Mouse (Mus musculus): ENCODE results near the gene Bnipl. TPM values are rescaled to one million over a fixed set of nuclear protein-coding genes. Genes with fewer than 3 reads are reported as not detected.

The Bnipl gene
- polyA plus RNA-seq, 1 experiment = 4.1 TPM

DNA sequence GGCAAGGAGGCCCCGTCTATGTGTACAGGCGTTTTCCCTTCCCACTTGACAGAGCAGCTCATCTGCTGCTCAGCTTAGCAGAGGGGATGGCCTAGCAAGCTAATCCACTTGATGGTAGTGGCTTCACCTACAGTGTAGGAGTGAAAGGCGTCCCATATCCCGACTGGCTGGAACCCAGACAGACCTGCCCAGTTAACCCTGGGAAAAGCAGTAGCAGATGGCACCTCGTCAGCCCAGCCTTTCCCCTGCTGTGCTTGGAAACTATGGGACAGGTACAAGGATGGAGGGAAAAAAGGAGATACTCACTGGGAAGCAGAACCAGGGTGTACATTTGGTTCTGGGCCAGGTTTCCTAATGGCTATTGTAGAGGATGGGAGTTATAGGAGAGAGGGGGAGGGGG lies 632 bp downstream of the Bnipl start:
- Histone ChIP-seq H3K27ac (ENCODE audit: insufficient read depth, low read length) (peak overlapping the region; percentile 57; the same call in 1 of the 2 replicates), H3K27me3 (ENCODE audit: control insufficient read depth, insufficient read depth, low read length, poor library complexity, severe bottlenecking) (no peaks in the 10 kb centered on the region), H3K9ac (ENCODE audit: low read depth, poor library complexity, severe bottlenecking) (no peak overlapping the region), H3K4me1 (ENCODE audit: control insufficient read depth, insufficient read depth, low read length) (no peaks in the 10 kb centered on the region), H3K9me3 (replicated peaks; ENCODE audit: control insufficient read depth, insufficient read depth, low read length, poor library complexity, severe bottlenecking) (no peaks in the 10 kb centered on the region), H3K36me3 (ENCODE audit: control insufficient read depth, insufficient read depth, low read length, poor library complexity, severe bottlenecking) (peaks cover 10% of the 10 kb centered on the region), H3K4me3 (ENCODE audit: low read depth, low read length) (no peak overlapping the region)
- TF ChIP-seq POLR2A (IDR thresholded peaks at IDR 0.05; ENCODE audit: insufficient read depth, low read length) (no peak), CTCF (IDR thresholded peaks at IDR 0.05; ENCODE audit: low read depth, low read length) (no peak), EP300 (IDR thresholded peaks at IDR 0.05; ENCODE audit: insufficient read depth, low read depth, low read length) (no peak)

DNA sequence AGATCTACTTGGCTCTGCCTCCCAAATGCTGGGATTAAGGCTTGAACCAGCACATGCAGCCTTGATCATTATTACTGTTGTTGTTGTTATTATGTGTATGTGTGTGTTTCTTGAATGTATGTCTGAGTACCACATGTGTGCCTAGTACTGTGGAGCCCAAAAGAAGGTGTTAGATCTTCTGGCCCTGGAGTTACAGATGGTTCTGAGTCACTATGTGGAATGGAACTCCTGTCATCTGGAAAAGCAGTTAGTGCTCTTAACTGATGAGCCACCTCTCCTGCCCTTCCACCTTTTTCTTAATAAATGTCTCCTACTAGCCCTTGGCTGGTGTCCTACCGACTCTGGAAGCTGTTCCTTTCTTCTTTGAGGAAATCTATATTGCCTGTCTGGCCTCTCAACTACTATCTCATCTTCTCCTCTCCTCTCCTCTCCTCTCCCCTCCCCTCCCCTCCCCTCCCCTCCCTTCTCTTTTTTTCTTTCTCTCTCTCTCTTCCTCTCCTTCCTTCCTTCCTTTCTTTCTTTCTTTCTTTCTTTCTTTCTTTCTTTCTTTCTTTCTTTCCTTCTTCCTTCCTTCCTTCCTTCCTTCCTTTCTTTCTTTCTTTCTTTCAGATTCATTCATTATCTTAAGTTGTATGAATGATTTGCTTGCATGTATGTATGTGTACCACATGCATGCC lies 3.2 kb downstream of the Bnipl start:
- Histone ChIP-seq H3K4me1 (ENCODE audit: control insufficient read depth, insufficient read depth, low read length) (no peaks in the 10 kb centered on the region), H3K9ac (ENCODE audit: low read depth, poor library complexity, severe bottlenecking) (no peak overlapping the region), H3K27me3 (ENCODE audit: control insufficient read depth, insufficient read depth, low read length, poor library complexity, severe bottlenecking) (no peaks in the 10 kb centered on the region), H3K4me3 (ENCODE audit: low read depth, low read length) (no peak overlapping the region), H3K36me3 (ENCODE audit: control insufficient read depth, insufficient read depth, low read length, poor library complexity, severe bottlenecking) (no peaks in the 10 kb centered on the region), H3K9me3 (replicated peaks; ENCODE audit: control insufficient read depth, insufficient read depth, low read length, poor library complexity, severe bottlenecking) (no peaks in the 10 kb centered on the region), H3K27ac (ENCODE audit: insufficient read depth, low read length) (no peak overlapping the region)
- no peak for TF ChIP-seq EP300 (IDR thresholded peaks at IDR 0.05; ENCODE audit: insufficient read depth, low read depth, low read length)
- TF ChIP-seq POLR2A (IDR thresholded peaks at IDR 0.05; ENCODE audit: insufficient read depth, low read length) = no peak
- TF ChIP-seq CTCF (IDR thresholded peaks at IDR 0.05; ENCODE audit: low read depth, low read length) = no peak

DNA sequence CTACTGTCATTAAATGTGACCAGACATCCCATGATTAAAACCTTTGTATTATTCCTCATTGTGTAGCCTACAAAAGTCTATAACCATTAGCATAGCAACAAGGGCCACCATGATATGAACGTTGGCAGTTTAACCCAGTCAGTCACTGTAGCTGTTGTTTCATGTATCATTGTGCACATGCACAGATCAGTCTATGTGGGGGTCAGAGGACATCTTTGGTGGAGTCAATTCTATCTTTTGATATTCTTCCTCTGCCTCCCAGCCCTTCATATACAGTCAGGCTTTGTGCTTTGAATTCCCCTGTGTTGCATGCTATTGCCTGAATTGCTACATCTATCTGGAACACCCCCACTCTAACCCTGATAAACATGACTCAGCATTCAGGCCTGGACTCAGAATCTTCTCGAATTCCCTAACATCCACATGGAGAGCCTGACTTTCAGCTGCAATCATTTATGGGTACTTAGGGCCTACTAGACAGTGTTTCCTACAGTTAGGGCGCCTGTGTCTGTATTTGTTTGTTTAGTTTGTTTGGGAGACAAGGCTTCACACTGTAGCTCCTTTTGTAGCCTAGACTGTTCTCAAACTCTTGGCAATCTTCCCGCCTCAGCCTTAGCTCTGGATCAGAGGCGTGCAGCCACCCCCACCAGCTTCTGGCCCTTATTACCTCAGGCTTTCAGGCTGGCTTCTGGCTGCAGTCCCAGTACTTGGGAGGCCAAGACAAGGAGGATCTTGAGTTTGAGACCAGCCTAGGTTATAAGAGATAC lies 4.3 kb downstream of the Bnipl start:
- TF ChIP-seq POLR2A (IDR thresholded peaks at IDR 0.05; ENCODE audit: insufficient read depth, low read length) (no peak), EP300 (IDR thresholded peaks at IDR 0.05; ENCODE audit: insufficient read depth, low read depth, low read length) (no peak), CTCF (IDR thresholded peaks at IDR 0.05; ENCODE audit: low read depth, low read length) (no peak)
- no peaks in the 10 kb centered on the region for H3K36me3 ChIP-seq (ENCODE audit: control insufficient read depth, insufficient read depth, low read length, poor library complexity, severe bottlenecking)
- no peaks in the 10 kb centered on the region for H3K9me3 ChIP-seq (replicated peaks; ENCODE audit: control insufficient read depth, insufficient read depth, low read length, poor library complexity, severe bottlenecking)

DNA sequence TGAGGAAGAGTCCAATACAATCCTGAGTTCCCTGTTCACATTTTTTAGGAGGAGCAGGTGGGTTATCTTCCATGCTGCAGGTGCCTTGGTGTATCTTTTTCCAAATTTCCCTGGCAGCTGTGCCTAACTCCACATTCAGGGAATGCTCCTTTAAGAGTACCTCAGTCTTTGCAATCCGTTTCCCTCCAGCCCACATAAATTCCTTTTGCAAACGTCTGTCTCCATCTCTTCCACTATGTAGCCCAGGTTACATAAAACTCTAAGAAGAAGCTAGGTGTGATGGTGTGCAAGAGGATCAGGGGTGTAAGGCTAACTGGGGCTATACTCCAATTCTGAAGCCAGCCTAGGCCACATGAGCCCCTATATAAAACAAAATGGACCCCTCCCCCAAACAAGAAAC lies 7.9 kb downstream of the Bnipl start:
- H3K9ac ChIP-seq (ENCODE audit: low read depth, poor library complexity, severe bottlenecking) = no peak overlapping the region
- TF ChIP-seq POLR2A (IDR thresholded peaks at IDR 0.05; ENCODE audit: insufficient read depth, low read length) (no peak), CTCF (IDR thresholded peaks at IDR 0.05; ENCODE audit: low read depth, low read length) (no peak), EP300 (IDR thresholded peaks at IDR 0.05; ENCODE audit: insufficient read depth, low read depth, low read length) (no peak)
- no peaks in the 10 kb centered on the region for H3K36me3 ChIP-seq (ENCODE audit: control insufficient read depth, insufficient read depth, low read length, poor library complexity, severe bottlenecking)
- no peaks in the 10 kb centered on the region for H3K27me3 ChIP-seq (ENCODE audit: control insufficient read depth, insufficient read depth, low read length, poor library complexity, severe bottlenecking)
- H3K27ac ChIP-seq (ENCODE audit: insufficient read depth, low read length) = no peak overlapping the region
- peaks cover 2% of the 10 kb centered on the region for H3K4me1 ChIP-seq (ENCODE audit: control insufficient read depth, insufficient read depth, low read length)
- H3K4me3 ChIP-seq (ENCODE audit: low read depth, low read length) = no peak overlapping the region
- no peaks in the 10 kb centered on the region for H3K9me3 ChIP-seq (replicated peaks; ENCODE audit: control insufficient read depth, insufficient read depth, low read length, poor library complexity, severe bottlenecking)

More for the DNA sequence above, 4.3 kb downstream of the Bnipl start:
- H3K27ac ChIP-seq (ENCODE audit: insufficient read depth, low read length) = no peak overlapping the region
- H3K4me1 ChIP-seq (ENCODE audit: control insufficient read depth, insufficient read depth, low read length) = peaks cover under 1% of the 10 kb centered on the region
- H3K27me3 ChIP-seq (ENCODE audit: control insufficient read depth, insufficient read depth, low read length, poor library complexity, severe bottlenecking) = no peaks in the 10 kb centered on the region
- no peak overlapping the region for H3K4me3 ChIP-seq (ENCODE audit: low read depth, low read length)
- no peak overlapping the region for H3K9ac ChIP-seq (ENCODE audit: low read depth, poor library complexity, severe bottlenecking)

DNA sequence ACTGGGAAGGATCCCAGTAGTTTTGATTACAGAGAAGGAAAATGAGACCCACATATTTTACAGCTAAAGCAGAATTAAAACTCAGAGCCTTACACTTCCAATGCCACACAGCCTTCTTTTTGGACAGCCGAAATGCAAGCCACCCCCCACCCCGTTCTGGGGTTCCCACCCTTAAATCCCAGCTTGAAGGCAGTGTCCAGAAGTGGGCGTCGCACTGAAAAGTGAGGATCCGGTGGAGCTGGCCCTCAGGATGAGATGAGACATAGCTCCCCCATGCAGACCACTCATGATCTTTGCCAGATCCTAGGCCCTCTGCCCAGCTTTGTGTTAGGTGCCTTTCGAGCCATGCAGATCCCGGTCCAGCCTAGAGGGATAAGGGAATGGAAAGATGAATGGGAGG lies 9.5 kb downstream of the Bnipl start, which contains the start of gene Gm128:
Gene Gm128, minus strand, starts transcription at position 101 of the 400 bp plus-strand sequence.
- H3K27me3 ChIP-seq (ENCODE audit: control insufficient read depth, insufficient read depth, low read length, poor library complexity, severe bottlenecking) = no peaks in the 10 kb centered on the region
- H3K36me3 ChIP-seq (ENCODE audit: control insufficient read depth, insufficient read depth, low read length, poor library complexity, severe bottlenecking) = no peaks in the 10 kb centered on the region
- peak within 1 kb of the TSS; percentile 46 for H3K4me3 ChIP-seq (ENCODE audit: low read depth, low read length)
- H3K4me1 ChIP-seq (ENCODE audit: control insufficient read depth, insufficient read depth, low read length) = peaks cover 2% of the 10 kb centered on the region
- peak within 1 kb of the TSS; percentile 54 for H3K9ac ChIP-seq (ENCODE audit: low read depth, poor library complexity, severe bottlenecking)
- H3K9me3 ChIP-seq (replicated peaks; ENCODE audit: control insufficient read depth, insufficient read depth, low read length, poor library complexity, severe bottlenecking) = no peaks in the 10 kb centered on the region
- no peak within 1 kb of the TSS for H3K27ac ChIP-seq (ENCODE audit: insufficient read depth, low read length)
- TF ChIP-seq EP300 (IDR thresholded peaks at IDR 0.05; ENCODE audit: insufficient read depth, low read depth, low read length) (no peak), POLR2A (IDR thresholded peaks at IDR 0.05; ENCODE audit: insufficient read depth, low read length) (no peak), CTCF (IDR thresholded peaks at IDR 0.05; ENCODE audit: low read depth, low read length) (no peak)

DNA sequence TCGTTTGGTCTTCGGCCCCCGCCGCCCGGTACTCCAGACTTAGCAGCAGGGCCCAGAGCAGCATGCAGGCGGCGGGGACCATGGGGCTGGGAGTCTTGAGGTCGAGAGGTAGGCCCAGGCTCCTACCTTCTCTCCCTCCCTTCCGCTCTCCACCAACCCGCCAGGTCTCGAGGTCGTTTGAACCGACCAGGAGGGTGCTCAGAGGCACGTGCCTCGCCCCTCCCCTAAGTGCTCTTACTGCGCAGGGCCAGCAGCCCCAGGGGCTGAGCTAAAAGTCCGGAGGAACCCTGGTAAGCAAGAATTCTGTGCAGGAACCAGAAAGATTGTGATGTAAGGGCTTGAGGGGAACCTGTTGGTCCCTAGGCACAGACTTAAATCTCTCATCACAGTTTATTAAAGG lies 10.1 kb downstream of the Bnipl start:
- Histone ChIP-seq H3K9ac (ENCODE audit: low read depth, poor library complexity, severe bottlenecking) (peak overlapping the region; percentile 54), H3K9me3 (replicated peaks; ENCODE audit: control insufficient read depth, insufficient read depth, low read length, poor library complexity, severe bottlenecking) (no peaks in the 10 kb centered on the region), H3K27me3 (ENCODE audit: control insufficient read depth, insufficient read depth, low read length, poor library complexity, severe bottlenecking) (no peaks in the 10 kb centered on the region), H3K4me3 (ENCODE audit: low read depth, low read length) (peak overlapping the region; percentile 46), H3K4me1 (ENCODE audit: control insufficient read depth, insufficient read depth, low read length) (peaks cover 3% of the 10 kb centered on the region), H3K36me3 (ENCODE audit: control insufficient read depth, insufficient read depth, low read length, poor library complexity, severe bottlenecking) (no peaks in the 10 kb centered on the region), H3K27ac (ENCODE audit: insufficient read depth, low read length) (no peak overlapping the region)
- TF ChIP-seq POLR2A (IDR thresholded peaks at IDR 0.05; ENCODE audit: insufficient read depth, low read length) (no peak), CTCF (IDR thresholded peaks at IDR 0.05; ENCODE audit: low read depth, low read length) (no peak), EP300 (IDR thresholded peaks at IDR 0.05; ENCODE audit: insufficient read depth, low read depth, low read length) (no peak)
